Mouse (Mus musculus) heart, embryonic 14.5 days (tissue): Measurements from ENCODE around the gene Atg13. TPM values are rescaled to one million over a fixed set of nuclear protein-coding genes. Genes with fewer than 3 reads are reported as not detected.

Experiments
- ATAC-seq: fragments of 200-750 bp; cut with Nextera tagmentation; 2 replicates; pipeline ENCODE4 v1.8.0; 2017; ENCODE audit warnings: low read depth, moderate TSS enrichment; ENCODE audit not compliant: insufficient number of reproducible peaks, insufficient read depth, low FRiP score
- H3K27ac ChIP-seq, 2 experiments: fragments of 200-500 bp in 1 of 2; fragments of 300-500 bp in 1 of 2; sonication (generic) in 1 of 2; replicated peaks in 1 of 2; 2 replicates each; pipeline ENCODE4 v1.5.1; 2012 to 2014; ENCODE audit warnings: low read depth in 2 of 2, low read length in 2 of 2, control low read depth in 1 of 2, mild to moderate bottlenecking in 1 of 2, mixed read lengths in 1 of 2; ENCODE audit not compliant: control insufficient read depth in 1 of 2, insufficient read depth in 1 of 2
- H3K27me3 ChIP-seq: fragments of 300-500 bp; sonication (generic); 2 replicates; pipeline ENCODE4 v1.6.1; 2014; ENCODE audit warnings: mild to moderate bottlenecking, low read length, control low read depth; ENCODE audit not compliant: control insufficient read depth, insufficient read depth
- H3K36me3 ChIP-seq: fragments of 300-500 bp; sonication (generic); 2 replicates; pipeline ENCODE4 v1.6.1; 2014; ENCODE audit warnings: mild to moderate bottlenecking, control low read depth, low read length, mixed read lengths; ENCODE audit not compliant: control insufficient read depth, insufficient read depth
- H3K4me1 ChIP-seq, 2 experiments: fragments of 200-500 bp in 1 of 2; fragments of 300-500 bp in 1 of 2; sonication (generic) in 1 of 2; 2 replicates each; pipeline ENCODE4 v1.6.1; 2012 to 2014; ENCODE audit warnings: low read length in 2 of 2, control low read depth in 1 of 2, mixed read lengths in 1 of 2; ENCODE audit not compliant: control insufficient read depth in 2 of 2, insufficient read depth in 2 of 2
- H3K4me2 ChIP-seq: fragments of 300-500 bp; sonication (generic); 2 replicates; pipeline ENCODE4 v1.6.1; 2014; ENCODE audit warnings: mild to moderate bottlenecking, low read length
- H3K4me3 ChIP-seq, 2 experiments: fragments of 200-500 bp in 1 of 2; fragments of 300-500 bp in 1 of 2; sonication (generic) in 1 of 2; 2 replicates each; pipeline ENCODE4 v1.5.1; 2012 to 2014; ENCODE audit warnings: low read length in 2 of 2, mild to moderate bottlenecking in 2 of 2, control low read depth in 1 of 2, low read depth in 1 of 2, moderate library complexity in 1 of 2; ENCODE audit not compliant: control insufficient read depth in 1 of 2, insufficient read depth in 1 of 2
- H3K9ac ChIP-seq: fragments of 300-500 bp; sonication (generic); 2 replicates; pipeline ENCODE4 v1.6.1; 2014; ENCODE audit warnings: mild to moderate bottlenecking, low read length
- H3K9me3 ChIP-seq: fragments of 300-500 bp; sonication (generic); 2 replicates; pipeline ENCODE4 v1.6.1; 2016; ENCODE audit warnings: low read length, control low read depth; ENCODE audit not compliant: control insufficient read depth
- WGBS: fragments of 180-500 bp; shearing (Covaris S2); extraction: QIAGEN DNeasy Blood & Tissue Kit; methylation state at CpG from one replicate; pipeline ENCODE4 v1.1.7; 2014; 5-methylcytosine and 5-hydroxymethylcytosine counted together
- polyA plus RNA-seq: library from polyadenylated mRNA; unstranded; fragments of >200 nt; fragmentation: Nextera tagmentation; extraction: Ambion mirVana; gene quantifications from 2 replicates; pipeline ENCODE4 v1.2.1, GENCODE M21; 2014

The Atg13 gene
- 28.7 and 29.0 TPM in 2 replicates for polyA plus RNA-seq

- Histone ChIP-seq H3K27me3 (no peaks in the 10 kb centered on the region), H3K27ac (peak within 1 kb of the TSS; percentile 74 to 84), H3K4me2 (peak within 1 kb of the TSS; percentile 83), H3K4me3 (peak within 1 kb of the TSS; percentile 93 to 100), H3K9me3 (no peaks in the 10 kb centered on the region), H3K36me3 (0 out of 2 replicates have a peak, but pooled peaks cover 3% of the 10 kb centered on the region), H3K4me1 (peaks cover 2 to 10% of the 10 kb centered on the region in 2 experiments), H3K9ac (peak within 1 kb of the TSS; percentile 90)
- peak; percentile 94 for ATAC-seq
- WGBS: under 1% methylated on average over 66 of the region's 66 CpGs
These were observed at the start of gene Atg13, which contains the start of gene Harbi1 for GRCm38 (mm10) chr2:91710272-91711234. Gene Atg13, minus strand, starts transcription at chr2:91710576. Gene Harbi1, plus strand, starts transcription at chr2:91710852.

- Histone ChIP-seq H3K9me3 (no peaks in the 10 kb centered on the region), H3K27ac (no peak overlapping the region), H3K36me3 (no peaks in the 10 kb centered on the region), H3K27me3 (no peaks in the 10 kb centered on the region), H3K4me1 (peaks cover 2 to 10% of the 10 kb centered on the region in 2 experiments; a peak in 3 of 4 replicates), H3K4me2 (no peak overlapping the region), H3K9ac (no peak overlapping the region), H3K4me3 (no peak overlapping the region)
- 33% methylated on average over 2 of the region's 2 CpGs for WGBS
- ATAC-seq: no peak
These were observed 39.5 kb upstream of the Atg13 start for GRCm38 (mm10) chr2:91749811-91750261.

GRCm38 (mm10) chr2:91744686-91745085, 34.3 kb upstream of the Atg13 start:
- 89% methylated on average over 5 of the region's 5 CpGs for WGBS
- Histone ChIP-seq H3K9ac (no peak overlapping the region), H3K4me1 (no peaks in the 10 kb centered on the region), H3K36me3 (no peaks in the 10 kb centered on the region), H3K4me3 (no peak overlapping the region), H3K9me3 (no peaks in the 10 kb centered on the region), H3K4me2 (no peak overlapping the region), H3K27ac (no peak overlapping the region), H3K27me3 (no peaks in the 10 kb centered on the region)
- no peak for ATAC-seq

- Histone ChIP-seq H3K36me3 (no peaks in the 10 kb centered on the region; the same call in 1 of the 2 replicates), H3K9me3 (no peaks in the 10 kb centered on the region), H3K4me1 (no peaks in the 10 kb centered on the region), H3K4me2 (no peak overlapping the region), H3K27ac (no peak overlapping the region), H3K9ac (no peak overlapping the region), H3K4me3 (no peak overlapping the region), H3K27me3 (no peaks in the 10 kb centered on the region)
- ATAC-seq: no peak
- 100% methylated on average over 1 of the region's 1 CpGs for WGBS
These were observed 29.2 kb upstream of the Atg13 start for GRCm38 (mm10) chr2:91739586-91739985.

GRCm38 (mm10) chr2:91735221-91735620, 24.8 kb upstream of the Atg13 start:
- WGBS: 88% methylated on average over 5 of the region's 5 CpGs

GRCm38 (mm10) chr2:91729971-91730821, 19.8 kb upstream of the Atg13 start, which contains the start of gene Ambra1:
Gene Ambra1, plus strand, starts transcription at chr2:91730134.
- H3K27me3 ChIP-seq: no peaks in the 10 kb centered on the region
- H3K4me3 ChIP-seq: peak within 1 kb of the TSS; percentile 94 to 99
- no peaks in the 10 kb centered on the region for H3K4me1 ChIP-seq
- H3K27ac ChIP-seq: peak within 1 kb of the TSS; percentile 93
- H3K4me2 ChIP-seq: peak within 1 kb of the TSS; percentile 72
- H3K9me3 ChIP-seq: no peaks in the 10 kb centered on the region
- H3K36me3 ChIP-seq: no peaks in the 10 kb centered on the region; the same call in 1 of the 2 replicates
- H3K9ac ChIP-seq: peak within 1 kb of the TSS; percentile 94
- WGBS: under 1% methylated on average over 62 of the region's 68 CpGs
- ATAC-seq: peak; percentile 71

More at GRCm38 (mm10) chr2:91735221-91735620, 24.8 kb upstream of the Atg13 start:
- Histone ChIP-seq H3K9ac (no peak overlapping the region), H3K27ac (no peak overlapping the region), H3K4me3 (no peak overlapping the region), H3K4me2 (no peak overlapping the region), H3K9me3 (no peaks in the 10 kb centered on the region), H3K36me3 (no peaks in the 10 kb centered on the region; the same call in 1 of the 2 replicates), H3K4me1 (no peaks in the 10 kb centered on the region), H3K27me3 (no peaks in the 10 kb centered on the region)
- ATAC-seq: no peak

- no peaks in the 10 kb centered on the region for H3K9me3 ChIP-seq
- ATAC-seq: no peak
These were observed 19.2 kb upstream of the Atg13 start for GRCm38 (mm10) chr2:91729571-91729970.

More at GRCm38 (mm10) chr2:91729571-91729970, 19.2 kb upstream of the Atg13 start:
- Histone ChIP-seq H3K4me2 (peak overlapping the region; percentile 72), H3K27me3 (no peaks in the 10 kb centered on the region), H3K4me3 (peak overlapping the region; percentile 94 to 99), H3K9ac (peak overlapping the region; percentile 94), H3K27ac (no peak overlapping the region), H3K36me3 (no peaks in the 10 kb centered on the region), H3K4me1 (no peaks in the 10 kb centered on the region)
- WGBS: 17% methylated on average over 4 of the region's 4 CpGs
